Mouse (Mus musculus) E14TG2a.4 (cell line): ENCODE results near the gene Pla2g4e.

ENCODE experiments used
- H3K27me3 ChIP-seq: 2 replicates; pipeline ENCODE4 v1.6.1; 2014; ENCODE audit warnings: low read length, control low read depth; ENCODE audit not compliant: insufficient read depth
- H3K36me3 ChIP-seq: 2 replicates; pipeline ENCODE4 v1.6.1; 2014; ENCODE audit warnings: low read length, control low read depth; ENCODE audit not compliant: insufficient read depth
- H3K4me1 ChIP-seq: replicated peaks from 2 replicates; pipeline ENCODE4 v1.6.1; 2014; ENCODE audit warnings: low read depth, low read length, control low read depth
- H3K4me3 ChIP-seq: replicated peaks from 2 replicates; pipeline ENCODE4 v1.5.1; 2014; ENCODE audit warnings: mild to moderate bottlenecking, low read length
- H3K9me3 ChIP-seq: 2 replicates; pipeline ENCODE4 v1.6.1; 2014; ENCODE audit warnings: low read length, control low read depth
- CTCF ChIP-seq: conservative IDR thresholded peaks from 2 replicates; pipeline ENCODE4 v1.5.1; 2014; ENCODE audit warnings: low read length
- NANOG ChIP-seq: IDR thresholded peaks from 2 replicates; pipeline ENCODE4 v1.6.1; 2014; ENCODE audit warnings: borderline replicate concordance, low read length, mixed read lengths
- POU5F1 ChIP-seq: IDR thresholded peaks from 2 replicates; pipeline ENCODE4 v1.6.1; 2014; ENCODE audit warnings: low read length, borderline replicate concordance

The Pla2g4e gene

DNA sequence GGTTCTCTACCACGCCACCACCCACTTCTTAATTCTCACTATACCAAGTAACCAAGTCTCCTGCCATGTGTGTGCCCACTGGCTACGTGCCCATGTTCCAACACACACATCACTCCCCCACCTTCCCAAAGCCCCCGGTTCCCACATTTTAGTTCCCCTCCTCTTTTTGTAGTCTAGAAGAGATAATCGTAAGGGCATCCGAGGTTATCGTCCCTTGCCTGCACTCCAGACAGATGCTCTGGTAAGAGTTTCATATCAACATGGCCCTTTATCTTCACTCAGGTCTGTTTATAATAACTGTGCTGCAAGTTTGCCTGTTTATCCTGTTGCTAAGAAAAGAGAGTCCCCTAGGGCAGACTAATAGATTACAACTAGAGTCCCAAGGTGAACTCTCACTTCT lies 127.8 kb downstream of the Pla2g4e start:
- no peak for TF ChIP-seq NANOG
- no peak for TF ChIP-seq CTCF
- TF ChIP-seq POU5F1, result no peak
- Histone ChIP-seq H3K36me3 (peaks cover 23% of the 10 kb centered on the region), H3K27me3 (no peaks in the 10 kb centered on the region), H3K4me3 (no peak overlapping the region), H3K4me1 (0 out of 2 replicates have a peak, but pooled peaks cover under 1% of the 10 kb centered on the region), H3K9me3 (no peaks in the 10 kb centered on the region)
